Comparison of ENCODE assay signal across 8 mouse cellular contexts in genomic region chr2:164856309-164857100, GRCm38 (mm10). TPM values are rescaled to one million over a fixed set of nuclear protein-coding genes. Genes with fewer than 3 reads are reported as not detected.
DNase-seq lines count a peak whose midpoint lies in the region; ATAC-seq and TF ChIP-seq lines count a peak whose summit lies in the region.

No protein-coding gene starts in this region.

- H3K27ac ChIP-seq in embryonic facial prominence, embryonic 12.5 days = peak overlapping the region; percentile 74; the same call in 1 of the 2 replicates
- H3K27ac ChIP-seq in hindbrain, postnatal 0 days = peak overlapping the region; percentile 58; the same call in 1 of the 2 replicates
- H3K27ac ChIP-seq in midbrain, embryonic 10.5 days (replicated peaks) = peak overlapping the region; percentile 85

- TF ChIP-seq CTCF in C2C12 (IDR thresholded peaks at IDR 0.05; ENCODE audit: control insufficient read depth, insufficient read depth, insufficient read length) = no peak
- TF ChIP-seq CTCF in hindbrain, postnatal 0 days (IDR thresholded peaks at IDR 0.05; ENCODE audit: low read depth) = peak; percentile 39; the same call in 1 of the 2 replicates

- under 1% methylated on average over 42 of the region's 42 CpGs for WGBS in embryonic facial prominence, embryonic 12.5 days
- under 1% methylated on average over 42 of the region's 42 CpGs for WGBS in hindbrain, postnatal 0 days
- WGBS in midbrain, embryonic 10.5 days = 1% methylated on average over 42 of the region's 42 CpGs

- peak overlapping the region; percentile 48 for H3K4me3 ChIP-seq in C2C12 (ENCODE audit: insufficient read depth, poor library complexity, severe bottlenecking)
- peak overlapping the region; percentile 42 for H3K4me3 ChIP-seq in embryonic facial prominence, embryonic 12.5 days
- H3K4me3 ChIP-seq in hindbrain, postnatal 0 days (ENCODE audit: low read length) = peak overlapping the region; percentile 50
- peak overlapping the region; percentile 75 for H3K4me3 ChIP-seq in midbrain, embryonic 10.5 days

- H3K4me2 ChIP-seq in embryonic facial prominence, embryonic 12.5 days (replicated peaks) = peak overlapping the region; percentile 90
- peak overlapping the region; percentile 97 for H3K4me2 ChIP-seq in hindbrain, postnatal 0 days (ENCODE audit: low read depth, low read length)

- H3K27me3 ChIP-seq in C2C12 (ENCODE audit: control insufficient read depth, insufficient read depth, insufficient read length) = no peaks in the 10 kb centered on the region
- H3K27me3 ChIP-seq in embryonic facial prominence, embryonic 12.5 days = peaks cover 44% of the 10 kb centered on the region
- 0 out of 2 replicates have a peak, but pooled peaks cover 13% of the 10 kb centered on the region for H3K27me3 ChIP-seq in hindbrain, postnatal 0 days (ENCODE audit: insufficient read depth, low read length)
- peaks cover 51% of the 10 kb centered on the region for H3K27me3 ChIP-seq in midbrain, embryonic 10.5 days (ENCODE audit: low read depth, poor library complexity, severe bottlenecking)

- no peaks in the 10 kb centered on the region for H3K36me3 ChIP-seq in C2C12 (ENCODE audit: control insufficient read depth, insufficient read depth)
- H3K36me3 ChIP-seq in embryonic facial prominence, embryonic 12.5 days = 0 out of 2 replicates have a peak, but pooled peaks cover 7% of the 10 kb centered on the region
- no peaks in the 10 kb centered on the region for H3K36me3 ChIP-seq in hindbrain, postnatal 0 days (ENCODE audit: insufficient read depth, low read length)
- peaks cover 31% of the 10 kb centered on the region for H3K36me3 ChIP-seq in midbrain, embryonic 10.5 days

- no peaks in the 10 kb centered on the region for H3K9me3 ChIP-seq in embryonic facial prominence, embryonic 12.5 days
- H3K9me3 ChIP-seq in hindbrain, postnatal 0 days (ENCODE audit: low read length) = no peaks in the 10 kb centered on the region
- no peaks in the 10 kb centered on the region for H3K9me3 ChIP-seq in midbrain, embryonic 10.5 days (replicated peaks)

- no peak for ATAC-seq in embryonic facial prominence, embryonic 12.5 days (ENCODE audit: insufficient number of reproducible peaks, insufficient read depth, low FRiP score, low TSS enrichment)
- ATAC-seq in hindbrain, postnatal 0 days = peak; percentile 31

- H3K9ac ChIP-seq in embryonic facial prominence, embryonic 12.5 days = peak overlapping the region; percentile 43; the same call in 1 of the 2 replicates
- H3K9ac ChIP-seq in hindbrain, postnatal 0 days (replicated peaks; ENCODE audit: low read length) = peak overlapping the region; percentile 53; the same call in 1 of the 2 replicates

- peaks cover 25% of the 10 kb centered on the region for H3K4me1 ChIP-seq in embryonic facial prominence, embryonic 12.5 days
- peaks cover 18% of the 10 kb centered on the region; the same call in 1 of the 2 replicates for H3K4me1 ChIP-seq in hindbrain, postnatal 0 days (ENCODE audit: insufficient read depth, low read length)
- peaks cover 45% of the 10 kb centered on the region for H3K4me1 ChIP-seq in midbrain, embryonic 10.5 days

- DNase-seq in adrenal gland, postnatal 14 days = peak; percentile 33
- DNase-seq in adrenal gland, adult (ENCODE audit: inconsistent age in 2 of 2, low spot score in 1 of 2) = no peak
- DNase-seq in hindbrain, postnatal 0 days (ENCODE audit: low spot score) = peak; percentile 34
- DNase-seq in midbrain, embryonic 10.5 days (ENCODE audit: low spot score) = peak; percentile 47
- no peak for DNase-seq in right cerebral cortex, postnatal 25 days
- DNase-seq in right cerebral cortex, postnatal 14 days = no peak

- H3K79me2 ChIP-seq in C2C12 (ENCODE audit: control insufficient read depth, insufficient read depth) = no peaks in the 10 kb centered on the region

- H3K79me3 ChIP-seq in C2C12 (ENCODE audit: low read depth) = no peaks in the 10 kb centered on the region

- peak overlapping the region; percentile 59 for H3ac ChIP-seq in C2C12 (ENCODE audit: control insufficient read depth, insufficient read length, low read depth)

TF ChIP-seq in C2C12, 6 proteins besides CTCF, POLR2A, EP300 and RAD21:
- TF ChIP-seq MYOD1 (IDR thresholded peaks at IDR 0.05; ENCODE audit: control insufficient read depth, insufficient read length, low read depth) = no peak
TF ChIP-seq in C2C12: peak in this region for 0.

RNA-seq across cellular contexts. Expression of gene Pltp, which starts 1.0 kb away (rescaled TPM):
- total RNA-seq in adrenal gland, postnatal 14 days (2021) = 35.4 and 36.2 TPM in 2 replicates
- polyA plus RNA-seq in C2C12 (2012; fragmentation: generic; extraction: Trizol) = 13.3 TPM
- 57.8 and 59.4 TPM in 2 replicates for polyA plus RNA-seq in embryonic facial prominence, embryonic 12.5 days (2016; fragmentation: Nextera tagmentation; extraction: Ambion mirVana)
- total RNA-seq in hindbrain, postnatal 0 days (2014; rRNA removed) = 76.2 and 88.7 TPM in 2 replicates
- 99.6 and 117 TPM in 2 replicates for polyA plus RNA-seq in hindbrain, postnatal 0 days (2015; fragmentation: Nextera tagmentation; extraction: Ambion mirVana)
- 67.9 and 86.2 TPM in 2 replicates for polyA plus RNA-seq in midbrain, embryonic 10.5 days (2016; fragmentation: Nextera tagmentation; extraction: Ambion mirVana)

RNA-seq across cellular contexts. Expression of gene Pcif1, which starts 22.6 kb away (rescaled TPM):
- total RNA-seq in adrenal gland, postnatal 14 days (2021) = 42.3 and 54.0 TPM in 2 replicates
- 46.5 TPM for polyA plus RNA-seq in C2C12 (2012; fragmentation: generic; extraction: Trizol)
- polyA plus RNA-seq in embryonic facial prominence, embryonic 12.5 days (2016; fragmentation: Nextera tagmentation; extraction: Ambion mirVana) = 83.0 and 89.9 TPM in 2 replicates
- 76.7 and 83.7 TPM in 2 replicates for total RNA-seq in hindbrain, postnatal 0 days (2014; rRNA removed)
- polyA plus RNA-seq in hindbrain, postnatal 0 days (2015; fragmentation: Nextera tagmentation; extraction: Ambion mirVana) = 107 and 108 TPM in 2 replicates
- 73.8 and 93.8 TPM in 2 replicates for polyA plus RNA-seq in midbrain, embryonic 10.5 days (2016; fragmentation: Nextera tagmentation; extraction: Ambion mirVana)

RNA-seq across cellular contexts. Expression of gene Neurl2, which starts 23.2 kb away (rescaled TPM):
- total RNA-seq in adrenal gland, postnatal 14 days (2021) = 2.4 and 3.5 TPM in 2 replicates
- polyA plus RNA-seq in C2C12 (2012; fragmentation: generic; extraction: Trizol) = 11.3 TPM
- 6.7 and 7.4 TPM in 2 replicates for polyA plus RNA-seq in embryonic facial prominence, embryonic 12.5 days (2016; fragmentation: Nextera tagmentation; extraction: Ambion mirVana)
- total RNA-seq in hindbrain, postnatal 0 days (2014; rRNA removed) = 8.7 and 12.1 TPM in 2 replicates
- 7.2 and 7.6 TPM in 2 replicates for polyA plus RNA-seq in hindbrain, postnatal 0 days (2015; fragmentation: Nextera tagmentation; extraction: Ambion mirVana)
- 3.8 and 5.4 TPM in 2 replicates for polyA plus RNA-seq in midbrain, embryonic 10.5 days (2016; fragmentation: Nextera tagmentation; extraction: Ambion mirVana)

RNA-seq across cellular contexts. Expression of gene Ctsa, which starts 23.8 kb away (rescaled TPM):
- 104 and 116 TPM in 2 replicates for total RNA-seq in adrenal gland, postnatal 14 days (2021)
- 160 TPM for polyA plus RNA-seq in C2C12 (2012; fragmentation: generic; extraction: Trizol)
- polyA plus RNA-seq in embryonic facial prominence, embryonic 12.5 days (2016; fragmentation: Nextera tagmentation; extraction: Ambion mirVana) = 120 and 124 TPM in 2 replicates
- 135 and 147 TPM in 2 replicates for total RNA-seq in hindbrain, postnatal 0 days (2014; rRNA removed)
- 112 and 116 TPM in 2 replicates for polyA plus RNA-seq in hindbrain, postnatal 0 days (2015; fragmentation: Nextera tagmentation; extraction: Ambion mirVana)
- 85.7 and 98.2 TPM in 2 replicates for polyA plus RNA-seq in midbrain, embryonic 10.5 days (2016; fragmentation: Nextera tagmentation; extraction: Ambion mirVana)

RNA-seq across cellular contexts. Expression of gene Spata25, which starts 28.2 kb away (rescaled TPM):
- not detected in 2 replicates for total RNA-seq in adrenal gland, postnatal 14 days (2021)
- not detected for polyA plus RNA-seq in C2C12 (2012; fragmentation: generic; extraction: Trizol)
- 0.22 TPM in 1 of 2 replicates, not detected in the other for polyA plus RNA-seq in embryonic facial prominence, embryonic 12.5 days (2016; fragmentation: Nextera tagmentation; extraction: Ambion mirVana)
- not detected in 2 replicates for total RNA-seq in hindbrain, postnatal 0 days (2014; rRNA removed)
- polyA plus RNA-seq in hindbrain, postnatal 0 days (2015; fragmentation: Nextera tagmentation; extraction: Ambion mirVana) = not detected in 2 replicates
- polyA plus RNA-seq in midbrain, embryonic 10.5 days (2016; fragmentation: Nextera tagmentation; extraction: Ambion mirVana) = 0.17 TPM in 1 of 2 replicates, not detected in the other

Comparison
In these comparisons a context has a peak if more than half of its experiments do, and no peak if none do; other contexts are left out.
1. DNase-seq: peak in adrenal gland, postnatal 14 days (single experiment), hindbrain, postnatal 0 days (single experiment) and midbrain, embryonic 10.5 days (single experiment); none in adrenal gland, adult (0 of 2), right cerebral cortex, postnatal 25 days (single experiment) and right cerebral cortex, postnatal 14 days (single experiment).
2. Peak in every context shown above with its lines, with median percentiles within 50 percentile points of each other: H3K4me3 ChIP-seq and H3K27ac ChIP-seq.